Mouse (Mus musculus) ES-E14 (cell line): Measurements from ENCODE around the gene Ttll5. TPM values are rescaled to one million over a fixed set of nuclear protein-coding genes. Genes with fewer than 3 reads are reported as not detected.

Source experiments
- DNase-seq: peaks from one replicate; pipeline ENCODE4 v3.0.0-alpha.2; 2013; ENCODE audit warnings: low read depth, low spot score
- H3K27ac ChIP-seq: 2 replicates; pipeline ENCODE4 v1.5.1; 2012; ENCODE audit warnings: low read depth, mild to moderate bottlenecking, low read length, moderate library complexity, mixed read lengths; ENCODE audit not compliant: poor library complexity, insufficient read depth, severe bottlenecking
- H3K36me3 ChIP-seq: 2 replicates; pipeline ENCODE4 v1.6.1; 2012; ENCODE audit warnings: mild to moderate bottlenecking, low read length, moderate library complexity, mixed read lengths; ENCODE audit not compliant: control insufficient read depth, poor library complexity, insufficient read depth, severe bottlenecking
- H3K4me1 ChIP-seq, 2 experiments: fragments of 150-350 bp in 1 of 2; sonication (generic) in 1 of 2; 2 replicates each; pipeline ENCODE4 v1.6.1; 2012; ENCODE audit warnings: low read length in 2 of 2, mild to moderate bottlenecking in 1 of 2, mixed read lengths in 1 of 2; ENCODE audit not compliant: control insufficient read depth in 2 of 2, insufficient read depth in 2 of 2, poor library complexity in 1 of 2
- H3K4me3 ChIP-seq, 2 experiments: fragments of 150-350 bp in 1 of 2; sonication (generic) in 1 of 2; 2 replicates each; pipeline ENCODE4 v1.5.1; 2012; ENCODE audit warnings: low read length in 2 of 2, low read depth in 1 of 2, mild to moderate bottlenecking in 1 of 2, mixed read lengths in 1 of 2; ENCODE audit not compliant: insufficient read depth in 1 of 2, poor library complexity in 1 of 2, severe bottlenecking in 1 of 2
- H3K9ac ChIP-seq: 2 replicates; pipeline ENCODE4 v1.6.1; 2012; ENCODE audit warnings: low read depth, mild to moderate bottlenecking, low read length, mixed read lengths; ENCODE audit not compliant: poor library complexity, insufficient read depth, severe bottlenecking
- H3K9me3 ChIP-seq: fragments of 150-350 bp; sonication (generic); 2 replicates; pipeline ENCODE4 v1.6.1; 2012; ENCODE audit warnings: low read depth, mild to moderate bottlenecking, low read length; ENCODE audit not compliant: control insufficient read depth, insufficient read depth
- CHD2 ChIP-seq: IDR thresholded peaks from 2 replicates; pipeline ENCODE4 v1.6.1; 2014; ENCODE audit warnings: mild to moderate bottlenecking, low read depth, low read length, inconsistent platforms
- HCFC1 ChIP-seq: IDR thresholded peaks from 2 replicates; pipeline ENCODE4 v1.6.1; 2012; ENCODE audit warnings: low read length, inconsistent platforms, borderline replicate concordance; ENCODE audit not compliant: insufficient read depth
- MAFK ChIP-seq: IDR thresholded peaks from 2 replicates; pipeline ENCODE4 v1.6.1; 2014; ENCODE audit warnings: mild to moderate bottlenecking, low read depth, low read length, inconsistent platforms; ENCODE audit not compliant: insufficient read depth
- ZC3H11A ChIP-seq: IDR thresholded peaks from 2 replicates; pipeline ENCODE4 v1.6.1; 2012; ENCODE audit warnings: low read depth, mild to moderate bottlenecking, inconsistent platforms, low read length, borderline replicate concordance
- ZNF384 ChIP-seq: IDR thresholded peaks from 2 replicates; pipeline ENCODE4 v1.6.1; 2012; ENCODE audit warnings: low read depth, low read length, inconsistent platforms
- in situ Hi-C, 2 experiments: fragments of 600-800 bp; cut with MboI; formaldehyde crosslinking; loops; one replicate each; pipeline ENCODE4 v1.15.1; 2025; ENCODE audit warnings: low sequenced_read_pairs in 2 of 2, inconsistent platforms in 1 of 2; ENCODE audit not compliant: unreplicated experiment in 2 of 2
- total RNA-seq: library from RNA; depleted of rRNA; stranded (reverse); fragments of 300-350 nt; gene quantifications from 2 replicates; pipeline ENCODE4 v1.2.3, GENCODE M21; 2012

The Ttll5 gene
- total RNA-seq, 1 experiment: 18.6 TPM

- Histone ChIP-seq H3K4me1 (no peaks in the 10 kb centered on the region), H3K27ac (no peak overlapping the region), H3K4me3 (no peak overlapping the region), H3K9me3 (no peaks in the 10 kb centered on the region), H3K9ac (no peak overlapping the region), H3K36me3 (no peaks in the 10 kb centered on the region)
- DNase-seq: no peak
- in situ Hi-C loops: no loop called here
- TF ChIP-seq ZNF384: no peak
- no peak for TF ChIP-seq ZC3H11A
- TF ChIP-seq MAFK: no peak
- TF ChIP-seq HCFC1: no peak
- TF ChIP-seq CHD2: no peak
These were observed 28.9 kb upstream of the Ttll5 start for GRCm38 (mm10) chr12:85795551-85795950.

- Histone ChIP-seq H3K27ac (no peak overlapping the region), H3K4me1 (no peaks in the 10 kb centered on the region), H3K9ac (no peak overlapping the region), H3K4me3 (no peak overlapping the region), H3K9me3 (no peaks in the 10 kb centered on the region), H3K36me3 (no peaks in the 10 kb centered on the region)
- TF ChIP-seq ZC3H11A: no peak
- in situ Hi-C loops: no loop called here
- no peak for DNase-seq
These were observed 24.4 kb upstream of the Ttll5 start for GRCm38 (mm10) chr12:85800031-85800430.

- H3K27ac ChIP-seq: no peak overlapping the region
These were observed 14.7 kb upstream of the Ttll5 start for GRCm38 (mm10) chr12:85809726-85810125.

DNA sequence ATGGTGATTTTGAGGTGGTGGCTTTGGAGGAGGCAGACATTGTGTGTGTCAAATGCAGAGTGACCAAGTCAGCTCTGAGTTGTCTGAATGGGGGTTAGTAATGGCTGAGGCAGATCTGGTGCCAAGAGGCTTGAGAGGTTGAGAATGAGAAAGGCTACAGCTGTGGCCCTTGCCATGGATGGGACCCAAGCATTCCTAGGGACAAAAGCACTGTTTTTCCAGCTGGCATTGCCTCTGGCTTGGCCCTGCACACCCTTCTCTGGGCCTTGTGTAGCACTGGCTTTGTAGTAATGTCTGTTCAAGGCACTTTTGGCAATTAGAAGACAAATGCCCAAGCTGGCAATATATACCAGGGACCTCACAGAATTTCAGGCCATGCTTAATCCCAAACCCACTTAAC, 13.5 kb upstream of the Ttll5 start:
- in situ Hi-C loops: no loop called here
- no peak for TF ChIP-seq CHD2
- H3K4me1 ChIP-seq: peaks cover 0 to 8% of the 10 kb centered on the region in 2 experiments; a peak in 2 of 4 replicates
- no peak overlapping the region for H3K4me3 ChIP-seq
- H3K27ac ChIP-seq: no peak overlapping the region
- peaks cover 15% of the 10 kb centered on the region for H3K36me3 ChIP-seq
- no peak for DNase-seq
- no peak overlapping the region for H3K9ac ChIP-seq
- H3K9me3 ChIP-seq: no peaks in the 10 kb centered on the region

More at GRCm38 (mm10) chr12:85809726-85810125, 14.7 kb upstream of the Ttll5 start:
- TF ChIP-seq ZC3H11A (no peak), MAFK (no peak), HCFC1 (no peak), ZNF384 (no peak), CHD2 (no peak)
- no peak overlapping the region for H3K4me3 ChIP-seq
- in situ Hi-C loops: no loop called here
- H3K9ac ChIP-seq: no peak overlapping the region
- H3K9me3 ChIP-seq: no peaks in the 10 kb centered on the region
- H3K4me1 ChIP-seq: peaks cover 0 to 8% of the 10 kb centered on the region in 2 experiments; a peak in 2 of 4 replicates
- peaks cover 11% of the 10 kb centered on the region for H3K36me3 ChIP-seq
- DNase-seq: no peak

GRCm38 (mm10) chr12:85811676-85812075, 12.8 kb upstream of the Ttll5 start:
- peaks cover 20% of the 10 kb centered on the region for H3K36me3 ChIP-seq
- H3K9ac ChIP-seq: no peak overlapping the region
- no peaks in the 10 kb centered on the region for H3K9me3 ChIP-seq
- H3K4me3 ChIP-seq: no peak overlapping the region
- no peak for TF ChIP-seq HCFC1
- no peak for TF ChIP-seq MAFK
- TF ChIP-seq CHD2: no peak
- TF ChIP-seq ZC3H11A: no peak
- TF ChIP-seq ZNF384: no peak
- in situ Hi-C loops: no loop called here
- peaks cover 0 to 8% of the 10 kb centered on the region in 2 experiments; a peak in 2 of 4 replicates for H3K4me1 ChIP-seq
- no peak for DNase-seq
- no peak overlapping the region for H3K27ac ChIP-seq
